Comparison of ENCODE assay signal across 19 mouse cellular contexts in the genomic region with DNA sequence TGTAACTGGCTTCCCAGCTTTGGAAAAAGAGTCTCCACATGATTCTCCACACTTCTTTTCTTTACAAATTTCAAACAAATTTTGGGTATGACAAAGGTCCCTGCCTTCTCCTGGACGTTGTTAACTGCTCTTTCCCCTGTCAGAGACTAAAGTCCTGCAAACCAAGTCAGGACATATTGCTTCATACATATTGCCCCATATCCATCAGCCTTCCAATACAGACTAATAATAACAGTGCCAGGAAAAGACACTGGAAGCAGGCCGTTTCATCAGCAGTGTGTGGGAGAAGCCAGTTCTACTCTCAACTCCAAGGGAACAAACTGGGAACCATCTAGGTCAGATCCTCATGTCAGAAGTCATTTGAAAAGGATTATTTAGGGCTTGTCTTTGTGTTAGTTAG.
"Had no signal": no experiment of that assay in that cellular context is flagged by ENCODE, and none has a peak within 500 bp of the region (broad histone marks: within the 10 kb centered on the region; RNA-seq: fewer than 3 reads in every experiment).

No protein-coding gene starts in this region.

- H3K4me3 ChIP-seq: midbrain, embryonic 10.5 days; midbrain, embryonic 12.5 days; myocyte; neural tube, embryonic 13.5 days; neural tube, embryonic 15.5 days had no signal

- H3K27me3 ChIP-seq: midbrain, embryonic 12.5 days; neural tube, embryonic 13.5 days; neural tube, embryonic 15.5 days had no signal

- H3K9me3 ChIP-seq: midbrain, embryonic 10.5 days; midbrain, embryonic 12.5 days; neural tube, embryonic 13.5 days; neural tube, embryonic 15.5 days had no signal

- H3K27ac ChIP-seq: midbrain, embryonic 10.5 days; midbrain, embryonic 12.5 days; neural tube, embryonic 13.5 days; neural tube, embryonic 15.5 days had no signal

- H3K36me3 ChIP-seq: midbrain, embryonic 10.5 days; midbrain, embryonic 12.5 days; neural tube, embryonic 13.5 days; neural tube, embryonic 15.5 days had no signal

- H3K4me1 ChIP-seq: midbrain, embryonic 10.5 days; midbrain, embryonic 12.5 days; neural tube, embryonic 13.5 days; neural tube, embryonic 15.5 days had no signal

- H3K4me2 ChIP-seq: lung, embryonic 14.5 days; midbrain, embryonic 12.5 days; neural tube, embryonic 13.5 days; neural tube, embryonic 15.5 days had no signal

- ATAC-seq: midbrain, embryonic 16.5 days had no signal

- DNase-seq: lung, adult 18-20 months; lung, embryonic 14.5 days; lung, postnatal 10 days; lung, postnatal 4 days; midbrain, embryonic 14.5 days; retina, postnatal 1 day; right cerebral cortex, adult 18-20 months; right cerebral cortex, postnatal 25 days; right cerebral cortex, postnatal 4 days; spleen, adult 18-20 months; thymus, adult 18-20 months; thymus, postnatal 14 days; thymus, postnatal 36 days had no signal

- H3K9ac ChIP-seq: lung, embryonic 14.5 days; midbrain, embryonic 12.5 days; neural tube, embryonic 13.5 days; neural tube, embryonic 15.5 days had no signal
